Mouse (Mus musculus) midbrain, embryonic 16.5 days (tissue): ENCODE data around the gene Cabcoco1. TPM values are rescaled to one million over a fixed set of nuclear protein-coding genes. Genes with fewer than 3 reads are reported as not detected.

ENCODE experiments used
- ATAC-seq: fragments of 200-750 bp; cut with Nextera tagmentation; 2 replicates; pipeline ENCODE4 v1.8.0; 2017; ENCODE audit warnings: moderate TSS enrichment
- H3K27ac ChIP-seq: fragments of 300-500 bp; sonication (generic); 2 replicates; pipeline ENCODE4 v1.5.1; 2014; ENCODE audit warnings: mild to moderate bottlenecking, low read length, mixed read lengths
- H3K27me3 ChIP-seq: fragments of 300-500 bp; sonication (generic); 2 replicates; pipeline ENCODE4 v1.6.1; 2014; ENCODE audit warnings: low read depth, low read length, mixed read lengths; ENCODE audit not compliant: control insufficient read depth, insufficient read depth
- H3K36me3 ChIP-seq: fragments of 300-500 bp; sonication (generic); 2 replicates; pipeline ENCODE4 v1.6.1; 2014; ENCODE audit warnings: mild to moderate bottlenecking, low read length, moderate library complexity, mixed read lengths; ENCODE audit not compliant: control insufficient read depth, insufficient read depth
- H3K4me1 ChIP-seq: fragments of 300-500 bp; sonication (generic); 2 replicates; pipeline ENCODE4 v1.6.1; 2014; ENCODE audit warnings: mild to moderate bottlenecking, low read length, mixed read lengths; ENCODE audit not compliant: control insufficient read depth, insufficient read depth
- H3K4me2 ChIP-seq: fragments of 300-500 bp; sonication (generic); 2 replicates; pipeline ENCODE4 v1.6.1; 2014; ENCODE audit warnings: mild to moderate bottlenecking, low read length, mixed read lengths
- H3K4me3 ChIP-seq: fragments of 300-500 bp; sonication (generic); 2 replicates; pipeline ENCODE4 v1.5.1; 2014; ENCODE audit warnings: low read depth, mild to moderate bottlenecking, low read length, moderate library complexity, mixed read lengths
- H3K9ac ChIP-seq: fragments of 300-500 bp; sonication (generic); 2 replicates; pipeline ENCODE4 v1.6.1; 2014; ENCODE audit warnings: low read depth, low read length, mixed read lengths
- H3K9me3 ChIP-seq: fragments of 300-500 bp; sonication (generic); replicated peaks from 2 replicates; pipeline ENCODE4 v1.6.1; 2014; ENCODE audit warnings: mild to moderate bottlenecking, low read length, mixed read lengths; ENCODE audit not compliant: control insufficient read depth, poor library complexity, severe bottlenecking
- WGBS: fragments of 180-500 bp; shearing (Covaris S2); extraction: QIAGEN DNeasy Blood & Tissue Kit; methylation state at CpG from one replicate; pipeline ENCODE4 v1.1.7; 2014; 5-methylcytosine and 5-hydroxymethylcytosine counted together
- polyA plus RNA-seq: library from polyadenylated mRNA; unstranded; fragments of >200 nt; fragmentation: Nextera tagmentation; extraction: Ambion mirVana; gene quantifications from 2 replicates; pipeline ENCODE4 v1.2.1, GENCODE M21; 2015

Gene Cabcoco1
- polyA plus RNA-seq, 1 experiment from 2014 or later: 2.5 TPM

GRCm38 (mm10) chr10:68391640-68392039 lies 150.1 kb downstream of the Cabcoco1 start:
- no peaks in the 10 kb centered on the region for H3K9me3 ChIP-seq
- 81% methylated on average over 4 of the region's 4 CpGs for WGBS
- H3K4me2 ChIP-seq: no peak overlapping the region
- no peaks in the 10 kb centered on the region for H3K36me3 ChIP-seq
- no peak overlapping the region for H3K9ac ChIP-seq
- no peak for ATAC-seq
- H3K4me1 ChIP-seq: no peaks in the 10 kb centered on the region
- H3K27ac ChIP-seq: no peak overlapping the region
- H3K27me3 ChIP-seq: no peaks in the 10 kb centered on the region
- H3K4me3 ChIP-seq: no peak overlapping the region

GRCm38 (mm10) chr10:68388802-68389201 lies 152.9 kb downstream of the Cabcoco1 start:
- Histone ChIP-seq H3K9me3 (no peaks in the 10 kb centered on the region; the same call in 1 of the 2 replicates), H3K27me3 (no peaks in the 10 kb centered on the region), H3K4me2 (no peak overlapping the region), H3K4me3 (no peak overlapping the region), H3K36me3 (no peaks in the 10 kb centered on the region), H3K9ac (no peak overlapping the region), H3K4me1 (no peaks in the 10 kb centered on the region), H3K27ac (no peak overlapping the region)
- WGBS: 81% methylated on average over 4 of the region's 4 CpGs
- ATAC-seq: no peak

- Histone ChIP-seq H3K9ac (no peak overlapping the region), H3K4me1 (no peaks in the 10 kb centered on the region), H3K4me3 (no peak overlapping the region), H3K36me3 (no peaks in the 10 kb centered on the region), H3K27ac (no peak overlapping the region), H3K9me3 (no peaks in the 10 kb centered on the region; the same call in 1 of the 2 replicates), H3K4me2 (no peak overlapping the region), H3K27me3 (no peaks in the 10 kb centered on the region)
- 84% methylated on average over 7 of the region's 7 CpGs for WGBS
- ATAC-seq: no peak
Measured at GRCm38 (mm10) chr10:68388138-68388537, 153.6 kb downstream of the Cabcoco1 start.

Other genes with a start within 250 kb of the Cabcoco1 start
- gene Tmem26, start 181.8 kb upstream of the Cabcoco1 start, polyA plus RNA-seq: 5.1 and 5.6 TPM in 2 replicates